Mouse (Mus musculus): ENCODE results near the gene Gjd3.

GRCm38 (mm10) chr11:98960313-98960906, 22.4 kb downstream of the Gjd3 start:
- TF ChIP-seq CTCF (conservative IDR thresholded peaks at IDR 0.05; ENCODE audit: low read length) (no peak), POU5F1 (IDR thresholded peaks at IDR 0.05; ENCODE audit: borderline replicate concordance, low read length) (no peak)
